Mouse (Mus musculus) c-Kit-negative CD71-positive TER-119-positive erythroid progenitor cells, embryonic 14.5 days (primary cell): ENCODE data around the gene Agtpbp1.

Experiments
- DNase-seq: peaks from one replicate; pipeline ENCODE4 v3.0.0-alpha.2; 2013; ENCODE audit warnings: low read depth, low spot score

The Agtpbp1 gene

DNA sequence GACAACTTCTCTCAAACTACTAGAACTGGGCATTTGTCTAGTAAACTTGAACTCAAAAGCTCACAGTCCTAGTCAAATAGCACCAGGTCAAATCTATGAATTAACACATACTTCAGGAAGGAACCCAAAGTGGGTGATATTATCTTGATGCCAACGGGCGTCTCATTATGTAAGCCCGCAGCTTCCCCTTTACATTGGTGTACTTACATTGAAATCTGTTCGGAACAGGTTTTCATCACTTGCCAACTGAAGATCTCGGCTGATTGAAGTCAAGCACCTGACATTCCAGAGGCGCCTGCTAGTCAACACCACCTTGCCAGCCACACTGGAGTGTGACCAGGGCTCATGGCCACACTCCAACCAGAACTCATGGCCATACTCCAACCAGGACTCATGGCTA lies 155.7 kb downstream of the Agtpbp1 start:
- no peak for DNase-seq

DNA sequence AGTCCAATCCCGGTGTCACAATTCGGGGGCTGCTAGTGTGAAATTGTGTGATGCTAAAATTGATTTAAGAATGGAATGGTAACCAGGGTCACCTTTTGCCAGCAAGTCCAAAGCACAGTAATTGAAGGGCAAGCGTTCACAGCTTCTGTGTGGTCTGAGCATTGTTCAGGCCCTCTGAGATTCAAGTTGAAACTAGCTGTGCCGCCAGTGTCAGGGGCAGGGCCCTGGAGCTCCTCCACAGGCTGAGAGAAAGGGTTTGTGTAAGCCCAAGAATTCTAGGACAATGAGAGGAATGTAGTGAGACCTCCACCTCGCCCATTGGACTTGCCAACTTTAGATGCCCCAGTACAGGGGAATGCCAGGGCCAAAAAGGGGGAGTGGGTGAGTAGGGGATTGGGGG lies 161.2 kb downstream of the Agtpbp1 start:
- no peak for DNase-seq

DNA sequence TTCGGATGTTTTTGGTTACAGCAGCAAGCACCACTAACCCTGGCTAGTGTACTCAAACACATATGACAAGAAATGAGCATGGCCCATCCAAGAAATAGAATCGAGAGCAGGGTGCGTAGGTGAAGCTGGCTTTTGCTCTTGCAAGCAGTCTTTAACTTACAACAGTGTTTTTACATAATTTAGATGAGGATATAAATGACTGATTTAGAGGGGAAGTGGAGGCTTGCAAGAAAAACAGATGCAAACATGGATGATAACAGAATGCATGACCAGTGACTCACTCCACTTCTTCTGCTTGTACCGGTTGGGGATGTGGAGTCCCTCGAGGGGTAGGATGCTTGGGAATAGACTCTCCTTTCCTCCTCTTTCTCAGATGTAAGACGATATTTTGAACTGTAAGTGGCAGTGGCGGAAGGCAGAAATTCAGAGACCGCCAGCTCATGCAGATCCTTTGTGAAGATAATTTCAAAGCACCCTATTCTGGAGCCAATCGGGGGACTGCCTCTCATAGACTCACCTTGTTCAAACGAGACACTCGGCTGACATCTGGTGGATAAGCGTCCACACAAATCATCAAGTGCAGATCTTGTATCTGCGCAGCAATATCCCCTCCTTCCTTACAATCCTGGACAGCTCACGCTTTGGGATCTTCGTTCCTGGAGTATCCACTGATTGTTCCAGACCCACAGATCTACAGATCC lies 168.3 kb downstream of the Agtpbp1 start:
- no peak for DNase-seq

DNA sequence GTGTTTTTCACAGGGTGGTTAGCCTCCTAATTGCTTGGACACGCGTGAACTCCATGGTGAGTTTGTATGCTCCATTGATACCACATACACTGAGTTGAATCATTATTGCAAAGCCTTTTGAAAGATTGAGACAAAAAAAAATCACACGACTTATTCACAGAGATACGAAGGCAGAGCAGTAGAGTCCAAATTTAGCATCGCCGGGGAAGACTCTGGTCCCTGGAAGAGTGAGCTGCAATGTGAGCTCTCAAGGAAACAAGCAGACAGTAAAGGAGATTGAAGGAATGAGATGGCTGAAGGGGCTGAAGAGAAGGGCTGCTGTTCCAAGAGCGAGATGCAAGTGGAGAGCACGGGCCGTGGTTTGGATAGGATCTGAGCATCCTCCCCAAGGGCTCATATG lies 171.1 kb downstream of the Agtpbp1 start:
- no peak for DNase-seq

DNA sequence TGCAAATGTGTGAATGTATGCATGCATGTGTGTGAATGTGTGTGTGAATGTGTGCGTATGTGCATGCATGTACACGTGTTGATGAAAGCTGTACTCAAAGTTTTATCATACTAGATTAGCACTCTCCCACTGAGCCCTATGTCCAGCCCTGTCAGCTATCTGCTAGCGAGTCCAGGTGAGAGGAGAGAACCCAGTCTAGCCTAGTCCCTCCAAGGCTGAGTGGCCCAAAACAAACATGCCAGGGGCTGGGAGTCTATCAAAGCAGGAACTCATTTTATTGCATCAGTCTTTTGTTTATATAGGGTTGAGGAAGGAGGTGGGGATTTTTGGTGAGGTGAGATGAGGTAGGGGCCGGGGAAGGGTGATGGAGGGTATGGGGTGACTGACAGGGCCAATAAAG lies 172.4 kb downstream of the Agtpbp1 start:
- DNase-seq: no peak

DNA sequence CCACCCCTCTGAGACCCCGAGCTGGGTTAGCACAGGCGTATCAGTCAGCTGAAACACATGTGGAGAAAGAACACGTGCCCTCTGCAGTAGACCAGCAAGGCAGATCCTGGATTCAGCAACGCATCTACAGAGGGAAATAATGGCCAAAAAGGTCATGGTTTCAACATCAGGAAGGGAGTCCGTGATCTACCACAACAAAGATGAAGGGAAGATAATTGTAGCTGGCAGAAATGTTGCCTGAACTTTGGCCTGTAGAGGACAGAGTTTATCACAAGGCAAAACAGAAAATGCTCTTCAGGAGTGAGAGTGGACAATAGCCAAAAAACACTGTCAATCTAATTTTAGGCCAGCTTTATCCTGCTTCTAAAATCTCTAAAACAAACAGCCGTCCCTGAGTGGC lies 177.8 kb downstream of the Agtpbp1 start:
- DNase-seq: no peak

DNA sequence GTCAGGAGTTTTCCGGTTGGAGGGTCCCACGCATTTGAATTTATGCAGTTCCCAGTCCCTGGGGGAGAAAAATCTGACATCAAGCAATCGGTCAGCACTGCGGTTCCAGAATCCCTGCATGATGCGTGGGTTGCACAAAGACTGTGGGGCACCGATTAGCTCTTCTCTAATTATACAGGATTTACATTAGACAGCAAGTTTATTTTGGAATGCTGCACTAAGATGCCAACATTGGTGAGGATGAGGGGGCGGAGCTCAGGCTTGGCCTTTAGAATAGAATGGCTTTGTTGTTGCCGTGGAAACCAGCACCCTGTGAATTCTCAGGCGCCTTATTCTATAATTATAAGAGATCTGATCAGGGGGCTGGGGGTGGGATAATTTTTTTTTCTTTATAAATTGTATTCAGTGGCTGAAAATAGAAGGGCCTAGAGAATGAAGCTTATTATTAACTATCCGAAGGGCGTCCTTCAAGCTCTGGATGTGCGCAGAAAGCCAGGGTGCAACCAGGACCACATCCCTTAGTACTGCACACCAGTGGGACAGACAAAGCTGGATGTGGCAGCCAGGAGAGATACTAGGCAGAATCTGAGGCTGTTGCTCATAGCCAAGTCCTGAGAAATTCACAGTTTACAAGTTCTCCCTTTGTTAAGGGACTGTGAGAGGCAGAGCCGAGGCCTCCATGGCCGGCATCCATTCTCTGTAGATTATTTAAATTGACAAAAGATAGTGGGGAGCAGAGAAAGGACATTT lies 182.8 kb downstream of the Agtpbp1 start:
- no peak for DNase-seq

DNA sequence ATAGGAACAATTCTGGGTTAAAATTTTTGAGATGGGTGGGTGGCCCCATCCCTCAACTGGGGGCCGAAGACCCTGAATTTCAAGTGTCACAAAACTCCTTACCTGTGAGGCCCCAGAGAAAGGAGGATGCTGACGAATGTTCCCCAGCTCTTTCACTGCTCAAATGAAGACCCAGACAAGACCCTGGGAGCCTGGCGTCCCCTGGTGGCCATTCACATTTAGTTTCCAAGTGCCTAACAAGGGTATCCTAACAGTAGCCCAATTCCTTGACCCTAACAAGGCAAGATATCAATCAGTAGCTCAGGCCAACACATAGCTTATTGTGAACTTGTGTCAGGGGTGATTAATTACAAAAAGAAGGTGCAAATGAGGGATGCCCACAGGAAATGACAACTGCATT lies 187.5 kb downstream of the Agtpbp1 start:
- DNase-seq: no peak
